Mouse (Mus musculus) limb, embryonic 13.5 days (tissue): ENCODE data around the gene Gm17660. TPM values are rescaled to one million over a fixed set of nuclear protein-coding genes. Genes with fewer than 3 reads are reported as not detected.
"Not testable (repeated sequence)": the region's sequence is repeated elsewhere in the genome, so short reads cannot be mapped to it uniquely, and the experiment has no call there.

Experiments
- ATAC-seq: fragments of 200-750 bp; cut with Nextera tagmentation; 2 replicates; pipeline ENCODE4 v1.8.0; 2017; ENCODE audit warnings: low read depth, moderate number of reproducible peaks, moderate TSS enrichment; ENCODE audit not compliant: low FRiP score
- H3K27ac ChIP-seq: fragments of 300-500 bp; sonication (generic); 2 replicates; pipeline ENCODE4 v1.5.1; 2015; ENCODE audit warnings: inconsistent platforms, mild to moderate bottlenecking, moderate library complexity
- H3K27me3 ChIP-seq: fragments of 300-500 bp; sonication (generic); 2 replicates; pipeline ENCODE4 v1.6.1; 2015; ENCODE audit warnings: mild to moderate bottlenecking, inconsistent platforms
- H3K36me3 ChIP-seq: fragments of 300-500 bp; sonication (generic); 2 replicates; pipeline ENCODE4 v1.6.1; 2015; ENCODE audit warnings: inconsistent platforms, mild to moderate bottlenecking, moderate library complexity
- H3K4me1 ChIP-seq: fragments of 300-500 bp; sonication (generic); 2 replicates; pipeline ENCODE4 v1.6.1; 2015; ENCODE audit warnings: inconsistent platforms
- H3K4me2 ChIP-seq: fragments of 300-500 bp; sonication (generic); replicated peaks from 2 replicates; pipeline ENCODE4 v1.6.1; 2015; ENCODE audit warnings: inconsistent platforms, mild to moderate bottlenecking, moderate library complexity
- H3K4me3 ChIP-seq: fragments of 300-500 bp; sonication (generic); 2 replicates; pipeline ENCODE4 v1.5.1; 2015; ENCODE audit warnings: moderate library complexity, mild to moderate bottlenecking, inconsistent platforms
- H3K9ac ChIP-seq: fragments of 300-500 bp; sonication (generic); 2 replicates; pipeline ENCODE4 v1.6.1; 2015; ENCODE audit warnings: mild to moderate bottlenecking, inconsistent platforms
- H3K9me3 ChIP-seq: fragments of 300-500 bp; sonication (generic); 2 replicates; pipeline ENCODE4 v1.6.1; 2016; ENCODE audit warnings: inconsistent platforms
- WGBS: fragments of 180-500 bp; shearing (Covaris S2); methylation state at CpG from one replicate; pipeline ENCODE4 v1.1.7; 2015; 5-methylcytosine and 5-hydroxymethylcytosine counted together
- microRNA-seq: library from miRNA; unstranded; fragments of <30 nt; microRNA quantifications from one replicate; pipeline ENCODE4, GENCODE M21; 2016
- polyA plus RNA-seq: library from polyadenylated mRNA; unstranded; fragments of >200 nt; fragmentation: Nextera tagmentation; extraction: Ambion mirVana; gene quantifications from 2 replicates; pipeline ENCODE4 v1.2.1, GENCODE M21; 2015

The Gm17660 gene
- polyA plus RNA-seq, 1 experiment from 2014 or later, result not detected

DNA sequence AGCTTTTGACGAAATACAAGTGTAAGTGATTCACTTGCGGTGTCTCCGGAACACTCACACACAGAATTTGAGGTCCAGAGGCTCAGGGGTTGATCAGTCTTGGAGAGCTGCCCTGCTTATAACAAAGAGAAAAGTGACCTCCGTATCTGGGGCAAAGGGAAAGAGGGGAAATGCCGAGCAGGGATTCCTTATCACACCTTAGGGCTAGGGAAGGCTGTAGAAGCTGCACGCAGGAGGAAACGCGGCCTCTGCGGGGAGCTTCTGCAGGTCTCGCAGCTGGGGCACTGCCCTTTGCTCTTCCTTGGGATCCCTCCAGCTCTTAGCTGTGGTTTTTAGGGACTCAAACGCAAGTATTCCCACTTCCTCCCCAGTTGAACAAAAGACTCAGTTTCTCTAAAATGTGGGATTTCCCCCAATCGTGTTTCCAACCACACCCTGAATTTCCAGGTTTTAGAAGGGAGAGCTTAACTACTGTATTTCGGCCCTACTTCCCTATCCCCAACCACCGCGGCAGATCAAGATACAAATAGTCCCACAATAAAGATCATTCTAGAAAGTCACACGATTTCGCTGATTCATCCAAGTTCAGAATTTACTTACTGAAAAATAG, 52.1 kb downstream of the Gm17660 start:
- no peaks in the 10 kb centered on the region for H3K36me3 ChIP-seq
- H3K9me3 ChIP-seq, result no peaks in the 10 kb centered on the region
- ATAC-seq, result no peak
- no peak overlapping the region for H3K27ac ChIP-seq
- H3K4me1 ChIP-seq, result peaks cover 13% of the 10 kb centered on the region
- H3K9ac ChIP-seq, result no peak overlapping the region
- 40% methylated on average over 17 of the region's 17 CpGs for WGBS
- H3K4me2 ChIP-seq, result no peak overlapping the region
- H3K27me3 ChIP-seq, result peaks cover 6% of the 10 kb centered on the region; the same call in 1 of the 2 replicates
- no peak overlapping the region for H3K4me3 ChIP-seq

DNA sequence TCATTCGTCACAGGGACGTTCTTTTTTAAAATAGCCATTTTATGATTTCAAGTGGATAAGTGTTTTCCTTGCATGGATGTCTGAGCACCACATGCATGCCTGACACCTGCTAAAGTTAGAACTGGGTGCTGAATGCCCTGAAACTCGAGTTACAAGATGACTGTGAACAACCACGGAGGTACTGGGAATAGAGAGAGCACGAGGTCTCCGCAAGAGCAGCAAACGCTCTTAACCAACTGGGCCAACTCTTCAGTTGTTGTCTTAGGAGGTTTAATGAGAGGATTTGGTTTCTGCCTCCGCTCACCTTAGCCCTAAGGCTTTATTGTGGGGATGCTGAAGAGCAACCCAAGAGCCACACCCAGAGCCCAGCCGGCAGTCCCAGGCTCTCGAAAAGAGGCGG, 52.6 kb downstream of the Gm17660 start:
- no peak for ATAC-seq
- H3K27me3 ChIP-seq, result peaks cover 6% of the 10 kb centered on the region; the same call in 1 of the 2 replicates
- no peak overlapping the region for H3K9ac ChIP-seq
- no peaks in the 10 kb centered on the region for H3K36me3 ChIP-seq
- peaks cover 13% of the 10 kb centered on the region for H3K4me1 ChIP-seq
- WGBS, result 66% methylated on average over 11 of the region's 11 CpGs
- H3K27ac ChIP-seq, result no peak overlapping the region
- no peak overlapping the region for H3K4me2 ChIP-seq
- no peaks in the 10 kb centered on the region for H3K9me3 ChIP-seq
- H3K4me3 ChIP-seq, result no peak overlapping the region

DNA sequence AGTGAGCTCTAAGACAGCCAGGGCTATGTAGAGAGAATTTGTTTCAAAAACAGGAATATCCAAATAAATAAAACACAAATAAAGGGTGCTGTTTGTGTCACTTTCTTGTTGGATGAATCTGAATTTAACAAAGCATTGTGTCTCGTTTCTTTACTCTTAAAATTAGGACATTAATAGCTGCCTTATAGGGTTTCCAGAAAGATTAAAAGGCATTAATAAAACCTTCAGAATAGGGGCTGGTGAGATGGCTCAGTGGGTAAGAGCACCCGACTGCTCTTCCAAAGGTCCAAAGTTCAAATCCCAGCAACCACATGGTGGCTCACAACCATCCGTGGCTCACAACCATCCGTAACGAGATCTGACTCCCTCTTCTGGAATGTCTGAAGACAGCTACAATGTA, 53.2 kb downstream of the Gm17660 start:
- not testable (repeated sequence) for H3K27ac ChIP-seq, H3K27me3 ChIP-seq, H3K9me3 ChIP-seq, H3K36me3 ChIP-seq, H3K9ac ChIP-seq, ATAC-seq, H3K4me2 ChIP-seq, H3K4me3 ChIP-seq
- H3K4me1 ChIP-seq, result peaks cover 13% of the 10 kb centered on the region
- 80% methylated on average over 5 of the region's 5 CpGs for WGBS

DNA sequence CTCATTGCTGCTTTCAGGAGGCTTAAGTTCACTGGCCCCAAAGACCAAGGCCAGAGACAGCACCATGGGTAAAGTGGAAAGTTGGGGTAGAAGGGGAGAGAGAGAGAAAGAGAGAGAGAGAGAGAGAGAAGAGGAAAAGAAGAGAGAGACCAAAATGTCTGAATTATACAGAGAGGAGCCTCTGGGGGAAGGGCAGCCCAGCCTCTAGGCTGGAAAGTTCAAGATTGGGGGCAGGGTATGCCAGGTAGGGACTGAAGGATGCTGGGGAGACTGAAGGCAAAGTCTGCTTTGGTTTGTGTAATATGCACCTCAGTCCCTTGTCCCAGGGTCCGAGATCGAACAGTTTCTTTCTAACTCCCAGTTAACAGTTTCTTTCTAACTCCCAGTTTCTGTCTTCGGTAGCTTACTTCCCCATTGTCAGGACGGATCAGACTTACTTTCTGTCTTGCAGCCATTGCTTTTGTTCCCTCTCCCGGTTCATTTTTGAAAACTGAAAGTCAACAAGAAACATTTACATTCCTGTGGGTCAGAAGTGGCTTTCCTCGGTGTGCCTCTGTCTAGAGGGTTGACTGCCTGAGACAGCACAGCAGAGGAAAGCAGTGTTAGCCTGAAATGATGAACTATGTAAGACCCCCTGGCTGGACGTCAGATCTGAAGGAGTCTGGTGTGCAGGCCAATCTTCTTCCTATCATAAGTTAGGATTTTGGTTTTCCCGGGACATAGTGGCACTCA, 54.0 kb downstream of the Gm17660 start:
- no peak for ATAC-seq
- 79% methylated on average over 8 of the region's 8 CpGs for WGBS

DNA sequence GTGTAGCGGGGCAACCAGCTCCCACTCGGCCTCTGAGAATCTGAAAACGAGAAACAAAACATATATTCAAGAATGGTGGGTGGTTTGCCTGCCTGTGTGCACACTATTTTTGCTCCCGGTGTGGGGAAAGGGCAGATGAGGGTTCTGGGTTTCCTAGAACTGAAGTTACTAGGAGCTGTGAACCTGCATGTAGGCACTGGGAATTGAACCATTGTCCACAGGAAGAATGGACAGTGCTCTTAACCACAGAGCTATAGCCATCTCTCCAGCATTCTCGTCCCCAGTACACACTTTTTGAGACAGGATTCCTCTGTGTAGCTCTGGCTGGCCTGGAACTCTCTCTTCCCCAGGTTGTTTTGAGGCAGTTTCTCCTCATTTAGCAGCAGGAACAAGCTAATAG, 54.9 kb downstream of the Gm17660 start:
- H3K27ac ChIP-seq, result no peak overlapping the region
- H3K4me2 ChIP-seq, result peak overlapping the region; percentile 66
- H3K9me3 ChIP-seq, result no peaks in the 10 kb centered on the region
- H3K4me3 ChIP-seq, result peak overlapping the region; percentile 55
- H3K4me1 ChIP-seq, result peaks cover 13% of the 10 kb centered on the region
- 22% methylated on average over 5 of the region's 5 CpGs for WGBS
- H3K36me3 ChIP-seq, result peaks cover 5% of the 10 kb centered on the region
- no peak for ATAC-seq
- H3K9ac ChIP-seq, result no peak overlapping the region
- H3K27me3 ChIP-seq, result peaks cover 6% of the 10 kb centered on the region; the same call in 1 of the 2 replicates

More for the DNA sequence above, 54.0 kb downstream of the Gm17660 start:
- H3K4me1 ChIP-seq, result peaks cover 13% of the 10 kb centered on the region
- H3K9me3 ChIP-seq, result no peaks in the 10 kb centered on the region
- H3K27me3 ChIP-seq, result peaks cover 6% of the 10 kb centered on the region; the same call in 1 of the 2 replicates
- H3K27ac ChIP-seq, result no peak overlapping the region
- no peak overlapping the region for H3K4me2 ChIP-seq
- no peak overlapping the region for H3K9ac ChIP-seq
- H3K36me3 ChIP-seq, result no peaks in the 10 kb centered on the region
- H3K4me3 ChIP-seq, result no peak overlapping the region

DNA sequence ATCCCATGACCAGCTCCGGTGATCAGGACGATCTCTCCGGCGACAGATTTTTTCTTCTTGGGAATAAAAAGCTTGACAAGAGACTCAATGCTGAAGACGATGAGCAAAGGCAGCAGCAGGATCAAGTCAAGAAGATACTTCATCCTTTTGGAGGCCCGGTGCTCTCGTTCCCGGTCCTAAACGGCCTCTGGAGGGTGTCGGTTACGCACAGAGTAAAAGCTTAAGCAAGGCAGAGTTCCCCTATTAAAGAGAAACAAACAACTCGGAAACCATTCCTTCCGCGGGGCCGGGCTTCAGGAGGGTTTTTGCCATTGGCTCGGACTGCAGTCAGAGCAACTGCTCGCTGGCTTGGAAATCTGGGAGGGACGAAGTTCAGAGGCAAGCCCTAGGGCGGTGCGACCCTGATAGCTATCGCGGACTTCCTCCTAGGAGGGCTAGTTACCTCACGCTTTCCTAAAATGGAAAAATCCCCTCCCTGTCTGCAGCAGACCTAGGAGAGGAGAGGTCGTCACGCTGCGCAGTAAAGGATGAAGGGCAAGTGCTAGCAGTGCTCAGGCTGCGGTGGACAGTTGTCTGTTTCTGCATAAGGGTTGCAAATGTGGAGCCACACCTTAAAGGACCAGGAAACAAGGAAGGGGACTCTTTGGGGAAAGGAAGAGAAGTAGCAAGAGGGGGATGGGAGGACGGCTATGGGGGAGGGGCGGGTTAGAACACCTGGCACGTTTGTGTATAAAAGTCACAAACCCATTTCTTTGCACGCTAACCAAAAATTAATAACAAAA, 55.6 kb downstream of the Gm17660 start, which contains the start of gene Hsd17b11:
Gene Hsd17b11, minus strand, starts transcription at position 323 of the 782 bp plus-strand sequence.
- WGBS, result under 1% methylated on average over 31 of the region's 31 CpGs
- Histone ChIP-seq H3K9ac (peak within 1 kb of the TSS; percentile 70), H3K27ac (peak within 1 kb of the TSS; percentile 10), H3K4me2 (peak within 1 kb of the TSS; percentile 66), H3K27me3 (peaks cover 6% of the 10 kb centered on the region; the same call in 1 of the 2 replicates), H3K36me3 (peaks cover 13% of the 10 kb centered on the region), H3K4me1 (peaks cover 13% of the 10 kb centered on the region), H3K4me3 (peak within 1 kb of the TSS; percentile 55), H3K9me3 (no peaks in the 10 kb centered on the region)
- ATAC-seq, result peak; percentile 91

Small RNAs within 50 kb of the gene (microRNA-seq; reads per million reads assigned to microRNA genes)
- 2.1 reads per million, percentile 5 among the genes with 10 or more reads in this experiment for gene Mir5619

Other genes with a start within 250 kb of the Gm17660 start
- 11.0 and 12.3 TPM in 2 replicates for gene Klhl8, start 166.3 kb downstream of the Gm17660 start, polyA plus RNA-seq
- gene Hsd17b13, start 100.2 kb downstream of the Gm17660 start, polyA plus RNA-seq, result 0.23 TPM in 1 of 2 replicates, not detected in the other
- gene Hsd17b11, start 55.7 kb downstream of the Gm17660 start, polyA plus RNA-seq, result 3.5 TPM in 2 replicates
- 62.8 and 63.0 TPM in 2 replicates for gene Nudt9, start 31.3 kb downstream of the Gm17660 start, polyA plus RNA-seq
- gene Sparcl1, start 36.1 kb upstream of the Gm17660 start, polyA plus RNA-seq, result 49.6 and 50.6 TPM in 2 replicates
- 0.03 TPM in 1 of 2 replicates, not detected in the other for gene Dspp, start 93.1 kb upstream of the Gm17660 start, polyA plus RNA-seq
- gene Dmp1, start 125.0 kb upstream of the Gm17660 start, polyA plus RNA-seq, result 0.41 and 1.2 TPM in 2 replicates
- 18.5 and 21.7 TPM in 2 replicates for gene Ibsp, start 221.6 kb upstream of the Gm17660 start, polyA plus RNA-seq
- gene Mepe, start 247.7 kb upstream of the Gm17660 start, polyA plus RNA-seq, result not detected in 2 replicates